Comparison of ENCODE assay signal across 18 mouse cellular contexts in the genomic region with DNA sequence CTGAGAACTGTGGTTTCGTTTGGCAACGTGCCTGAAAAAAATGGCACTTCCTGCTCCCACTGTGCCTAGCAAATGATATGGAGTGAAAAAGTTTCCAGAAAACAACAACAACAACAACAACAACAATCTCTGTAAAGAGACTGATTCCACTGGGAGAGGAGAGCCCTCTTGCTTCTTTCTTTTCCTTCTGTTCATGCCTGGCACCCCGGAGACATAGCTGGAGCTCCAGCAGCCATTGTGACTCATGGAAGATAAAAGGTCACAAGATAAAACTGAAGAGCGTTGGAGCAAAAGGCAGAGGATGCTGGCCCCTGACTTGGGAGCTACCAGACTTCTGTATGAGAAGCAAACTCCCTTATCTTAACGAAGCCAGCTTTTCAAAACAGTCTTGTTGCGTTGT.
"Had no signal": no experiment of that assay in that cellular context is flagged by ENCODE, and none has a peak within 500 bp of the region (broad histone marks: within the 10 kb centered on the region; RNA-seq: fewer than 3 reads in every experiment).

No protein-coding gene starts in this region.

- H3K4me3 ChIP-seq: midbrain, embryonic 10.5 days; midbrain, embryonic 12.5 days; myocyte; neural tube, embryonic 13.5 days; neural tube, embryonic 15.5 days had no signal

- DNase-seq: lung, adult 18-20 months; lung, embryonic 14.5 days; lung, postnatal 10 days; lung, postnatal 4 days; midbrain, embryonic 14.5 days; retina, postnatal 1 day; right cerebral cortex, adult 18-20 months; right cerebral cortex, postnatal 25 days; right cerebral cortex, postnatal 4 days; spleen, adult 18-20 months; thymus, adult 18-20 months; thymus, postnatal 14 days; thymus, postnatal 36 days had no signal

- H3K27ac ChIP-seq: midbrain, embryonic 12.5 days; neural tube, embryonic 13.5 days; neural tube, embryonic 15.5 days had no signal

- H3K9me3 ChIP-seq: midbrain, embryonic 10.5 days; midbrain, embryonic 12.5 days; neural tube, embryonic 13.5 days; neural tube, embryonic 15.5 days had no signal

- H3K9ac ChIP-seq: lung, embryonic 14.5 days; midbrain, embryonic 12.5 days; neural tube, embryonic 13.5 days; neural tube, embryonic 15.5 days had no signal

- H3K36me3 ChIP-seq: midbrain, embryonic 10.5 days; midbrain, embryonic 12.5 days; neural tube, embryonic 13.5 days; neural tube, embryonic 15.5 days had no signal
